Mouse (Mus musculus) layer of hippocampus, adult 9-11 months (tissue): ENCODE measurements around the gene Klhdc2.

Experiments used
- DNase-seq: peaks from one replicate; pipeline ENCODE4 v3.0.0; 2022

Gene Klhdc2

DNA sequence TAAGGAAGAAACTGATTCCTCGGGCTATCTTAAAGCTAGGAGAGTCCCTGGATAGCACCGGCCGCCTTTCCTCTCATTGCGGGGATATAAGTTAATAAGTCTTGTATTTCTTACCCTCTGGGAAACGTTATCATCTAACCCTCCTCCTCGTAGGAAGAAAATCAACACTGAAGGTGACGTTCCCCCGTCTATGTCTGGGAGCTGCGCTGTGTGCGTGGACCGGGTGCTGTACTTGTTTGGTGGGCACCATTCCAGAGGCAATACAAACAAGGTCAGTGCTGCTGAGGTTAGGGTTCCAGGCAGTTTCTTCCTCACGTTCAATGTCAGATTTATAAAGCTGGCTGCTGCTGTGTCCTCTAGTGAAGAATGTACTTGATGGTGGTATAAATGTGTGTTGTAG, 5.7 kb downstream of the Klhdc2 start:
- DNase-seq: no peak

DNA sequence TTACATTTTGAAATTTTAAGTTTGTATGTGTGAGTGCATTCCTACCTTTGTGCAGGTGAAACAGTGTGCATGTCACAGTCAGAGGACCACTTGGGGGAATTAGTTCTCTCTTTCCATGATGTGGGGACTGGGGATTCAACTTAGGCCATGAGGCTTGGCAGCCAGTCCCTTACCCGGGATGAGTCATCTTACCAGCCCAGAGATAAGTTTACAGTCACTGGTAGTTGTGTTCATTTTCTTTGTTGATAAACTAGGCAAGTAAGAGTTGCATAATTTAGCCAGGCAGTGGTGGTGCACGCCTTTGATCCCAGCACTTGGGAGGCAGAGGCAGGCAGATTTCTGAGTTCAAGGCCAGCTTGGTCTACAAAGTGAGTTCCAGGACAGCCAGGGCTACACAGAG, 7.6 kb downstream of the Klhdc2 start:
- DNase-seq: no peak

GRCm38 (mm10) chr12:69306333-69306732, 9.9 kb downstream of the Klhdc2 start:
- no peak for DNase-seq

GRCm38 (mm10) chr12:69309659-69310058, 13.2 kb downstream of the Klhdc2 start:
- DNase-seq: no peak

- DNase-seq: no peak
These were observed 21.9 kb downstream of the Klhdc2 start for GRCm38 (mm10) chr12:69318431-69318830.

DNA sequence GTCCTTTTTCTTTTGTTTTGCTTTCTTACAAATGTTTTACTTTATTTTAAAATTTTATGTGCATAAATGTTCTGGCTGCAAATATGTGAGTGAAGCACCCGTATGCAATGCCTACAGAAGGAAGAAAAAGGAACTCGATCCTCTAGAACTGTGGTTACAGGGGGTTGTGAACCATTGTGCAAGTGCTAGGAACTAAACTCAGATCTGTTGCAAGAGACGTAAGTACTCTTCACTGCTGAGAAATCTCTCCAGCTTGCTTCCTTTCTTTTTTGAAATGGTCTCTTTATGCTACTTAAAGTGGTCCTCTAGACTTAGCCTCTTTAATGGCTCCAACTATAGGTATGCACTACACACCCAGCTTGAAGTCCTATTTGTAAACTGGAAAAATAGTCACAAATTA, 34.7 kb downstream of the Klhdc2 start:
- no peak for DNase-seq

GRCm38 (mm10) chr12:69332147-69332546, 35.7 kb downstream of the Klhdc2 start:
- DNase-seq: no peak

DNA sequence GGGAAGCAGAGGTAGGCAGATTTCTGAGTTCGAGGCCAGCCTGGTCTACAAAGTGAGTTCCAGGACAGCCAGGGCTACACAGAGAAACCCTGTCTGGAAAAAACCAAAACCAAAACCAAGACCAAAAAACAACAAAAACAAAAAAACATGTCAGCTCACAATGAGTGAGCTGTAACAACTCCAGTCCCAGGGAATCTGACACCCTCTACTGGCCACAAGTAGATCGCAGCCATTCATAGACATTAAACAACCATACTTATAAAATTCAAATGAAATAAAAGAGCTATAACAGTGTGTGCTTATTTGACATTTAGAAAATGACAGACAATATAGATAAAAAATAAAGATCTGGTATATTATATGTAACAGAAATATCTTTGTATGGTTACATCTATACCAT, 37.1 kb downstream of the Klhdc2 start:
- no peak for DNase-seq

- no peak for DNase-seq
These were observed 53.4 kb downstream of the Klhdc2 start for GRCm38 (mm10) chr12:69349928-69350327.

GRCm38 (mm10) chr12:69351685-69352084, 55.2 kb downstream of the Klhdc2 start:
- no peak for DNase-seq

DNA sequence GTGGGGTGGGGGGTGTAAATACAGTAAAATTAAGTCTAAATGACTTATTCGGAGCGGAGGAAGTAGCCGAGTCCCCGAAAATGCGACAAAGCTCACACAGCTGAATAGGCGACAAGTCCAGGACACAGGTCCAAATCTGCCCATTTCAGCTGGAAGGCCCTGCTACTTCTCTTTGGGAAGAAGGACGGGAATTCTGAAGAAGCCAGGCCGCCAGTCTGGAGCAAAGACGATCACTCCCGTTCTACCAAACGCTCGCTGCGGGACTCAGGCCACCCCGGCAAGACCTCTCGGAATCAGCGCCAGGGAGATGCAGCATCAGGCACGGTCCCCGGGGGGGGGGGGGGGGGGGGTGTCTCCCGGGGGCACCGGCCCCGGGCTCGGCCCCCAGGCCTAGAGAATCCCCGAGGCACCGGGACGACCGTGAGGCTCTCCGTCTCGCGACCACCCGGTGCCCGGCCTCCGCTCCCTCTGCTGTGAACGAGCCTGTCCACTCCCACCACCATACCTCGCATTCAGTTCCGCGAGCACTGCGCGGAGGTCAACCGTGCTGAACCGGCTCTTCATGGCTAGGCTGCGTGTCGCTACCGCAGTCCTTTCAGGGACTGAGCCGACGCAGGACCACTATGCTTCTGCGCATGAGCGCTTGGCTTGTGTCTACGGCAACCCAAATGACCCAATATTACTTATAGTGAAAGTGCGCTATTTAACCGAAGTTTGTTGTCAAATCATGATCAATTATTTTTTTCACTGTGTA, 60.2 kb downstream of the Klhdc2 start, which contains the start of gene Nemf:
TSS of gene Nemf (minus strand) at position 620 of the 754 bp plus-strand sequence.
- peak; percentile 85 for DNase-seq

GRCm38 (mm10) chr12:69357300-69357646, 60.8 kb downstream of the Klhdc2 start:
- no peak for DNase-seq
